Mouse (Mus musculus) kidney, embryonic 15.5 days (tissue): ENCODE measurements around the gene Ptges2. TPM values are rescaled to one million over a fixed set of nuclear protein-coding genes. Genes with fewer than 3 reads are reported as not detected.
A peak's percentile ranks its signal among the peaks of the same experiment; 100 is the strongest.

Experiments used
- ATAC-seq: fragments of 200-750 bp; cut with Nextera tagmentation; replicated peaks from 2 replicates; pipeline ENCODE4 v1.8.0; 2017; ENCODE audit warnings: moderate TSS enrichment; ENCODE audit not compliant: low FRiP score
- H3K27ac ChIP-seq: fragments of 300-500 bp; sonication (generic); 2 replicates; pipeline ENCODE4 v1.5.1; 2015; ENCODE audit warnings: mild to moderate bottlenecking, inconsistent platforms
- H3K27me3 ChIP-seq: fragments of 300-500 bp; sonication (generic); 2 replicates; pipeline ENCODE4 v1.6.1; 2015; ENCODE audit warnings: inconsistent platforms
- H3K36me3 ChIP-seq: fragments of 300-500 bp; sonication (generic); 2 replicates; pipeline ENCODE4 v1.6.1; 2015; ENCODE audit warnings: inconsistent platforms
- H3K4me1 ChIP-seq: fragments of 300-500 bp; sonication (generic); 2 replicates; pipeline ENCODE4 v1.6.1; 2015; ENCODE audit warnings: inconsistent platforms
- H3K4me2 ChIP-seq: fragments of 300-500 bp; sonication (generic); 2 replicates; pipeline ENCODE4 v1.6.1; 2015; ENCODE audit warnings: moderate library complexity, mild to moderate bottlenecking, inconsistent platforms
- H3K4me3 ChIP-seq: fragments of 300-500 bp; sonication (generic); replicated peaks from 2 replicates; pipeline ENCODE4 v1.5.1; 2015; ENCODE audit warnings: mild to moderate bottlenecking, inconsistent platforms
- H3K9ac ChIP-seq: fragments of 300-500 bp; sonication (generic); 2 replicates; pipeline ENCODE4 v1.6.1; 2015; ENCODE audit warnings: mild to moderate bottlenecking, inconsistent platforms
- H3K9me3 ChIP-seq: fragments of 300-500 bp; sonication (generic); replicated peaks from 2 replicates; pipeline ENCODE4 v1.6.1; 2016; ENCODE audit warnings: inconsistent platforms
- WGBS: fragments of 180-500 bp; shearing (Covaris S2); methylation state at CpG from one replicate; pipeline ENCODE4 v1.1.7; 2015; ENCODE audit warnings: mixed read lengths; 5-methylcytosine and 5-hydroxymethylcytosine counted together
- polyA plus RNA-seq: library from polyadenylated mRNA; unstranded; fragments of >200 nt; fragmentation: Nextera tagmentation; extraction: Ambion mirVana; gene quantifications from 2 replicates; pipeline ENCODE4 v1.2.1, GENCODE M21; 2015

Gene Ptges2
- polyA plus RNA-seq, 1 experiment from 2014 or later, result 31.2 TPM

DNA sequence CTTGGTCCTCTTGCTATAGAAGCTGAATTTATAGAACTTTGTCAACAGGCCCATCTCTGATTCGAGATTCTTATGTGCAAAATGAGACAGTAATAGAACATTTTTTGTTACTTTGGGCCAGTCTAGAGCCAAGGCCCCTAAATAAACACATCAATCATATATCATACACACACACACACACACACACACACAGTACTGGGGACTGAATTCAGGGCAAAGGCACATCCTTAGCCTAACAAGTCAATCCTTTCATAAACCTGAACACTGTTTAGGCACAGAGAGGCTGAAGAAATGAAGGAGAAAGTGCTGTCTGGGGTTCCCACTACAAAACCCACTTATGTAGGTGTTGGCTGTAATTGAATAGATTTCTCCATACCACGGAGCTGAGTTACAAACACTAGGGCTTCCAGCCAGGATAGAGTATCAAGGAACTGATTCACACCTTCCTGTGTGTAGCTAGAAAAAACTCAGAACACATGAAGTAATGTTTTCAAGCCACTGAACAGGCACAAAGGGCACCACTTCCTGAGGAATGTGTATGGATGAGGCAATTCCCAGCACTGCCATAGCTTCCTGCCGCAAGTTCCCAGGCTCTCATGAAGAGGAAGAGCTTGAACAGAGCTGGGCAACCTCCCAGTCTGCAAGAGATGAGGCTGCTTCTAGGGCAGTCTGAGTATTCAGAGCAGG lies 41.1 kb downstream of the Ptges2 start:
- H3K36me3 ChIP-seq, result no peaks in the 10 kb centered on the region
- no peak overlapping the region for H3K4me2 ChIP-seq
- peak; percentile 43; the same call in 1 of the 2 replicates for ATAC-seq
- 50% methylated on average over 3 of the region's 3 CpGs for WGBS
- H3K4me3 ChIP-seq, result no peak overlapping the region
- H3K4me1 ChIP-seq, result peaks cover 46% of the 10 kb centered on the region
- no peaks in the 10 kb centered on the region for H3K27me3 ChIP-seq
- no peaks in the 10 kb centered on the region for H3K9me3 ChIP-seq
- no peak overlapping the region for H3K9ac ChIP-seq
- peak overlapping the region; percentile 83 for H3K27ac ChIP-seq

DNA sequence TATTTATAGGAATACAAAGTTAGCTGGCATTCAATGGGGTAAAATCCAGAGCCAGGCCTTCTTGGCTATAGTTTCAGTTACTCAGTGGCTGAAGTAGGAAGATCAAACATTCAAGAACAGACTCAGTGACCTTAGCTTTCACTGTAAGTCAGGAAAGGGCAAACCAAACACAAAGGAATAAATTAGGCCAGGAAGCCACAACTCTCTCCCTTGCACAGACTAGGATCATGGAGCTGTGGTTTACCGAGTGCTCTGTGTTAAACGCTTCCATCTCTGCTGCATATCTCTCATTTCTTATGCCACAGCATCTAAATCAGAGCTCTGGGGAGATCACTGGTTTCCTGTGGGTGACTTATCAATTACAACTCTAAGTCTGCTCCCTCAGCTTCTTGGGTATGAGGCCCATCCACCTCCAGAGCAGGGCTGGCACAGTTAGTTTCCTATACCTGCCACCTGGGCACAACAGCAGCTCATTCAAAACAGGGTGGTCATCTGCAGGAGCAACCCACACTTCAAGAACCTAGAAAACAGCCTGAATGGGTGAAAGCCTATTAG lies 42.0 kb downstream of the Ptges2 start:
- H3K36me3 ChIP-seq, result no peaks in the 10 kb centered on the region
- ATAC-seq, result no peak
- H3K27ac ChIP-seq, result peak overlapping the region; percentile 83
- no peaks in the 10 kb centered on the region for H3K9me3 ChIP-seq
- WGBS, result 66% methylated on average over 2 of the region's 2 CpGs
- H3K27me3 ChIP-seq, result no peaks in the 10 kb centered on the region
- H3K4me1 ChIP-seq, result peaks cover 46% of the 10 kb centered on the region
- H3K4me3 ChIP-seq, result no peak overlapping the region
- no peak overlapping the region for H3K4me2 ChIP-seq
- no peak overlapping the region for H3K9ac ChIP-seq

DNA sequence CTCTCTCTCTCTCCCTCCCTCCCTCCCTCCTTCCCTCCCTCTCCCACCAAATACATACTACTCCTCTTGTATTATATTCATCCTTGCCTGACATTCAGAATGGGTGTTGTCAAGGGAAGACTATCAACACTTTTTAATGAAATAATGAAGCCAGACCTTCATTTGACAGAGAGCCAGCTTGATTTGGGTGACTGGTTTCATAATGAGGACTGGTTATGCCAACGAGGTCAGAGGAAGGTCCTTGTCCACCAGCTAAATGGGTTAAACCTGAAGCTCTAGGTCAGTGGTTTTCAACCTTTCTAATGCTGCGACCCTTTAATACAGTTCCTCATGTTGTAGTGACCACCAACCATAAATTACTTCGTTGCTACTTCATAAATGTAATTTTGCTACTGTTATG lies 43.0 kb downstream of the Ptges2 start:
- WGBS, result 77% methylated on average over 3 of the region's 3 CpGs

GRCm38 (mm10) chr2:32439177-32439576 lies 43.5 kb downstream of the Ptges2 start:
- Histone ChIP-seq H3K27ac (peak overlapping the region; percentile 75), H3K4me3 (no peak overlapping the region), H3K36me3 (0 out of 2 replicates have a peak, but pooled peaks cover 3% of the 10 kb centered on the region), H3K4me1 (peaks cover 46% of the 10 kb centered on the region), H3K27me3 (no peaks in the 10 kb centered on the region), H3K9ac (0 out of 2 replicates have a peak overlapping the region, but pooled peaks have one; percentile 7), H3K9me3 (no peaks in the 10 kb centered on the region), H3K4me2 (no peak overlapping the region)
- WGBS, result 24% methylated on average over 6 of the region's 6 CpGs
- no peak for ATAC-seq

More for the DNA sequence above, 43.0 kb downstream of the Ptges2 start:
- no peak for ATAC-seq
- H3K9ac ChIP-seq, result no peak overlapping the region
- H3K4me2 ChIP-seq, result no peak overlapping the region
- no peak overlapping the region for H3K27ac ChIP-seq
- no peak overlapping the region for H3K4me3 ChIP-seq
- no peaks in the 10 kb centered on the region for H3K9me3 ChIP-seq
- H3K4me1 ChIP-seq, result peaks cover 46% of the 10 kb centered on the region
- H3K27me3 ChIP-seq, result no peaks in the 10 kb centered on the region
- 0 out of 2 replicates have a peak, but pooled peaks cover 2% of the 10 kb centered on the region for H3K36me3 ChIP-seq

DNA sequence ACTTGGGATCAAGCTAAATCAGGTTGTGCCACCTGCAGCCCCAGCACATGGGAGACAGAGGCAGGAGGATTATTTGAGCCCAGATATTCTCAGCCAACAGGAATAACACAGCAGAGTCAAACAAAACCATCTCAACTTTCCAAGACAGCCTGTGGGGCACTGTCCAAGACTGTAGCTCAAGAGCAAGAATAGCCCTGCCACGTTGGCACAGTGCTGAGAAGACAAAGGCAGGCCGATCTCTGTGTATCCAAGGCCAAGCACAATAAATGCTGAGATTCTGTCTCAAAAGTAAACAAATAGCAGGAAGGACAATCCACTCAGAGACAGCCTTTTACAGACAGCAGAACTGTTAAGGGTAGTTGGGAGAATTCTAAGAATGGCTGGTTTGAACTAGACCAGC lies 44.5 kb downstream of the Ptges2 start:
- Histone ChIP-seq H3K36me3 (peaks cover 6% of the 10 kb centered on the region), H3K4me1 (peaks cover 46% of the 10 kb centered on the region), H3K27me3 (no peaks in the 10 kb centered on the region), H3K4me3 (no peak overlapping the region), H3K9ac (no peak overlapping the region), H3K4me2 (no peak overlapping the region), H3K9me3 (no peaks in the 10 kb centered on the region), H3K27ac (peak overlapping the region; percentile 75)
- ATAC-seq, result no peak
- whole genome bisulfite sequencing, result 67% methylated on average over 2 of the region's 2 CpGs

GRCm38 (mm10) chr2:32440632-32441031 lies 44.9 kb downstream of the Ptges2 start:
- peak overlapping the region; percentile 19 for H3K27ac ChIP-seq
- peaks cover 46% of the 10 kb centered on the region for H3K4me1 ChIP-seq
- no peaks in the 10 kb centered on the region for H3K9me3 ChIP-seq
- H3K4me2 ChIP-seq, result no peak overlapping the region
- no peak overlapping the region for H3K4me3 ChIP-seq
- no peaks in the 10 kb centered on the region for H3K27me3 ChIP-seq
- WGBS, result 74% methylated on average over 1 of the region's 1 CpGs
- no peak overlapping the region for H3K9ac ChIP-seq
- H3K36me3 ChIP-seq, result peaks cover 11% of the 10 kb centered on the region
- no peak for ATAC-seq

DNA sequence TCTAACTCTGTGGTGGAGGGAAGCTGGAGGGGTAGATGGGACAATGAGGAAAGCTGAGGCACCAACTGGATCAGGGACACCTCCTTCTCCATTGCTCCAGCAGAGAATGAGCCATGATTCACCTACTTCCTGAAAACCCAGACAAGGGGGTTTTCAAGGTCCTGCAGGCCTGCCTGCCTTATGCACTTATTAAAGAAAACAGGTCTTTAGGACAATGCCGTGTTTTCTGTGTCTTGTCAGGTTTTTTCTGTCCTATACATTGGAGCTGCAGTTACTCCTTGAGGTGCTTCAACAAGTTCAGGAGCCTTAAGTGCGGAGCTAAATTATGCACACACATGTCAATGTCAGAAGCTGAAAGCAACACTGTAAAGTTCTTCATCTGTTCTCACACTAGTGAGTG lies 45.9 kb downstream of the Ptges2 start:
- no peak for ATAC-seq
- Histone ChIP-seq H3K4me1 (peaks cover 40% of the 10 kb centered on the region), H3K36me3 (peaks cover 15% of the 10 kb centered on the region), H3K9ac (no peak overlapping the region), H3K4me2 (no peak overlapping the region), H3K27ac (no peak overlapping the region), H3K4me3 (no peak overlapping the region), H3K27me3 (no peaks in the 10 kb centered on the region), H3K9me3 (no peaks in the 10 kb centered on the region)
- WGBS, result 73% methylated on average over 2 of the region's 2 CpGs

DNA sequence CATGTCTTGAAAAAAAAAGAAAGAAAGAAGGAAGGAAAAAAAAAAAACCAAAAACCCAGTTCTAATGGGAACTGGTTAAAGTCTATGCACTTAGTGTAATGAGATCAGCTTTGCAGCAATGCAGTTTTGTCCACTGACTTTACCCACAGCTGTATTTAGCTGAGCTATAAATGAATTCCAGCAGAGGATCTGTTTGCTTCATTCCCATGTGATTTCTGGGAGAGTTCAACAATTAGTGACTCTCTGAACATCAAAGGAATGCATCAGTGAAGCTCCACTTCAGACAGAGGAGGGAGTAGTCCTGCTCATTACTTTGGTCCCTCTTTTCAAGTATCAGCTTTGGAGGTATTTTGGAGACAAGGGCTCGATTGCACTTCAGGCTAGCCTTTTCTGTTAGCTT lies 49.8 kb downstream of the Ptges2 start:
- H3K4me3 ChIP-seq, result no peak overlapping the region
- H3K4me1 ChIP-seq, result peaks cover 36% of the 10 kb centered on the region
- H3K36me3 ChIP-seq, result peaks cover 15% of the 10 kb centered on the region
- no peak overlapping the region for H3K4me2 ChIP-seq
- 59% methylated on average over 1 of the region's 1 CpGs for WGBS
- no peak for ATAC-seq
- no peak overlapping the region for H3K27ac ChIP-seq
- H3K27me3 ChIP-seq, result no peaks in the 10 kb centered on the region
- H3K9me3 ChIP-seq, result no peaks in the 10 kb centered on the region
- H3K9ac ChIP-seq, result no peak overlapping the region

DNA sequence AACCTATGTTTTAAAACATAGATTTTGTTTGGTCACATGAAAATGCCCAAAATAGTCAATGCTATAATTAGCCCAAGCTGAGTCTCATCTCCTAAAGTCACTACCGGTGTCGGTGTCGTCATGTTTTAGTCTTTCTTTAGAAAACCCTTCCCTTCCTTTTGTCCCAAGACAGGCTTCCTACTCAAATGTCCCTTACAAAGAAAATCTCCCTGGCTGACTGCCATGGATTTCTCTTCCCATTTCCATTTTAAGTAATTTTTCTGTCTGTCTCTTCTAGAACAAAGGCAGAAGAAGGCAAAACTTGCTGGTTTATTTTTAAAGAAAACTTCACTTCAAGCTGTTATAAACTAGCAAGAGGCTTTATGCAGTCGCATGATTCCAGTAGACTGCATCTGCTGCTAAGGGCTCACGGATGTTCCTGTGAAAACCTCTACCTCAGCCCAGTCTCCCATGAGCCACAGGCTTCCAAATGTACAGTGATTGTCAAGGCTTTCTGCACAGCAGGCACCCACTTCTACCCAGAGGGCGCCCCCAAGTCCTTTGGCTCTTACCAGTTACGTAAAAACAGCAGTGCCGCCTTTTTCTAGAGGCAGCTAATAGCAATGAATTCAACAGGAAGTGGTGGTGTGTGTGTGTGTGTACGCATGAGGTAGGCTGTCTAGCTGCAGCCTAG lies 51.7 kb downstream of the Ptges2 start:
- Histone ChIP-seq H3K9me3 (no peaks in the 10 kb centered on the region), H3K27me3 (no peaks in the 10 kb centered on the region), H3K36me3 (peaks cover 15% of the 10 kb centered on the region), H3K9ac (no peak overlapping the region), H3K4me3 (no peak overlapping the region), H3K4me1 (peaks cover 33% of the 10 kb centered on the region), H3K27ac (peak overlapping the region; percentile 90), H3K4me2 (peak overlapping the region; percentile 38)
- WGBS, result 64% methylated on average over 9 of the region's 9 CpGs
- ATAC-seq, result no peak

GRCm38 (mm10) chr2:32448480-32448879 lies 52.8 kb downstream of the Ptges2 start:
- H3K4me3 ChIP-seq, result no peak overlapping the region
- H3K4me1 ChIP-seq, result peaks cover 44% of the 10 kb centered on the region
- H3K27me3 ChIP-seq, result no peaks in the 10 kb centered on the region
- peaks cover 15% of the 10 kb centered on the region for H3K36me3 ChIP-seq
- WGBS, result 81% methylated on average over 1 of the region's 1 CpGs
- 0 out of 2 replicates have a peak overlapping the region, but pooled peaks have one; percentile 2 for H3K27ac ChIP-seq
- no peak for ATAC-seq
- H3K4me2 ChIP-seq, result no peak overlapping the region
- H3K9ac ChIP-seq, result no peak overlapping the region
- no peaks in the 10 kb centered on the region for H3K9me3 ChIP-seq

DNA sequence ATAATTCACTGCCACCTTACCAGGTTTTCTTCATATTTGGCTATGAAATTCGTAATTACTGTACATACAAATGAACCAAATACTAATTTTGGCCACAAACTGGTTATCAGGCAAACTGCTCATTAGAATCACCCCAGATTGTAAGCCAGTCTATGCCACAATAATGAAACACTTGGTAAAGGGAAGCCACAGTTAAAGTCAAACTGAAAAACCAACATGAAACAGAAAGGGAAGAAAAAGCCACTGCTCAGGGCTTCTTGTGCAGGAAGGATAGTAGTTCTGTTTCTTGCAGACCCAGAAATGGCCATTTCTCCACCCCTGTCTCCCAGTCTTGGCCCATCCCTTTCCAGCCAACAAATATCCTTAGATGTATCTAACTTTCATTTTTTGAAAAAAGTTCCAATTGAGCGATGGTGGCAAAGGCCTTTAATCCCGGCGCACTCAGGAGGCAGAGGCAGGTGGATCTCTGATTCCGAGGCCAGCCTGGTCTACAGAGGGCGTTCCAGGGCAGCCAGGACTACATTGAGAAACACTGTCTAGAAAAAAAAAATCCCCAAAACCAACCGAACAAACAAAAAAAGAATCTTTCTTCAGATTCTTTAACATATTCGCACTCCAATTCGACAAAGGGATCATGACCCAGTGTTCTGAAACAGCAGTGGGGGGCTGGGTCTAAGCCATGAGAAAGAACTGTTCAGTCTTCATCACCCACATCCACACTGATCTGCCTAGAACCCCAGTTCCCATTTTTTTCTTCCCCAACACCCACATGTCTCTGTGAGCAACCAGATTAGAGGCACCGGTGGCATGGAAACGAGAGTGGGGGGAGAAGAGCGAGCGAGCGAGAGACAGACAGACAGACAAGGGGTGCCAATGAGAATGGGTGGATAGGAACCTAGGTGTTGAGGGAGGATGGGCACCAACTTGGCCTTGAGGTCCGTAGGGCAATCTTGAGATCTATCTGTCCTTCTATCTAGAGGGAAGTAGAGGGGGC lies 54.4 kb downstream of the Ptges2 start, which contains the start of gene Naif1:
TSS of gene Naif1 (plus strand) at position 697 of the 994 bp plus-strand sequence.
- H3K27me3 ChIP-seq, result no peaks in the 10 kb centered on the region
- H3K4me1 ChIP-seq, result peaks cover 54% of the 10 kb centered on the region
- no peaks in the 10 kb centered on the region for H3K9me3 ChIP-seq
- 83% methylated on average over 15 of the region's 15 CpGs for WGBS
- peak within 1 kb of the TSS; percentile 85 for H3K4me3 ChIP-seq
- H3K27ac ChIP-seq, result peak within 1 kb of the TSS; percentile 99
- peaks cover 13% of the 10 kb centered on the region for H3K36me3 ChIP-seq
- H3K4me2 ChIP-seq, result peak within 1 kb of the TSS; percentile 91
- ATAC-seq, result no peak
- H3K9ac ChIP-seq, result peak within 1 kb of the TSS; percentile 76
